Mouse (Mus musculus) midbrain, embryonic 13.5 days (tissue): ENCODE measurements at regions not wholly inside any gene's neighbourhood (a gene's known extent, or its start where the extent isn't known, plus 50 kb on each side); places are given as distances from the start of the nearest gene placed in this dataset.
A peak's percentile ranks its signal among the peaks of the same experiment; 100 is the strongest.

Experiments used
- ATAC-seq: fragments of 200-750 bp; cut with Nextera tagmentation; 2 replicates; pipeline ENCODE4 v1.8.0; 2017; ENCODE audit warnings: mild to moderate bottlenecking, moderate TSS enrichment, moderate library complexity
- H3K27ac ChIP-seq: fragments of 300-500 bp; sonication (generic); 2 replicates; pipeline ENCODE4 v1.5.1; 2015; ENCODE audit warnings: inconsistent platforms, mild to moderate bottlenecking, moderate library complexity
- H3K27me3 ChIP-seq: fragments of 300-500 bp; sonication (generic); 2 replicates; pipeline ENCODE4 v1.6.1; 2015; ENCODE audit warnings: mild to moderate bottlenecking, inconsistent platforms
- H3K36me3 ChIP-seq: fragments of 300-500 bp; sonication (generic); 2 replicates; pipeline ENCODE4 v1.6.1; 2015; ENCODE audit warnings: mild to moderate bottlenecking, inconsistent platforms
- H3K4me1 ChIP-seq: fragments of 300-500 bp; sonication (generic); replicated peaks from 2 replicates; pipeline ENCODE4 v1.6.1; 2015; ENCODE audit warnings: inconsistent platforms
- H3K4me2 ChIP-seq: fragments of 300-500 bp; sonication (generic); replicated peaks from 2 replicates; pipeline ENCODE4 v1.6.1; 2015; ENCODE audit warnings: moderate library complexity, mild to moderate bottlenecking, inconsistent platforms
- H3K4me3 ChIP-seq: fragments of 300-500 bp; sonication (generic); replicated peaks from 2 replicates; pipeline ENCODE4 v1.5.1; 2015; ENCODE audit warnings: mild to moderate bottlenecking, inconsistent platforms
- H3K9ac ChIP-seq: fragments of 300-500 bp; sonication (generic); replicated peaks from 2 replicates; pipeline ENCODE4 v1.6.1; 2015; ENCODE audit warnings: mild to moderate bottlenecking, inconsistent platforms
- H3K9me3 ChIP-seq: fragments of 300-500 bp; sonication (generic); 2 replicates; pipeline ENCODE4 v1.6.1; 2016; ENCODE audit warnings: mild to moderate bottlenecking, inconsistent platforms
- WGBS: fragments of 180-500 bp; shearing (Covaris S2); methylation state at CpG from one replicate; pipeline ENCODE4 v1.1.7; 2015; 5-methylcytosine and 5-hydroxymethylcytosine counted together

DNA sequence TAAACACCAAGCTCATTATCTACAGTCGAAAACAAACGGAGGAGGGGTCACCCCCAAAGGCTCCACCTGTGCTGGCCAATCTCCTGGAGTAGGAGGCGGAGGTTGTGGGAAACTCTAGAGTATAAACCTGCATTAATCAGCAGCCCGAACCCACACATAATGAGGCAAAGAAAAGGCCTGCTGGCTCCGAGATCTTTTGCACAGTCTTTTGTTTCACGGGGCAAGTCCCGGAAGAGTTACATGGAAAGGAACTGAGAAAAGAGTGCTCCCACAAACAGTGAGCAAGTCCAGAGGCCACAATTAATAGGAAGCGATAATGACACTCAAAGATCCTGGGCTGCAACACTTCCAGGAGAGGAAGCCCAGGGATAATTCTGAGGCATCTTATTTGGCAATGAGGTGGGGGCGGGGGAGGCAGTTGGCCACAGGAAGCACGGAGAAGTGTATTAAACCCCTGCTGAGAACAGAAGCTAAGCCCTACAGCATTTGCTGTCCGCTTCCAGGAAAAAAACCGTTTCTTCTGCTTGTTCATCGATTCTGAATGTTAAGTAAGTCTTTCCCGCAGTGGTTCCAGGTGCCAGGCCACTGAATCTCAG lies 59.1 kb upstream of the Mamdc2 start:
- Histone ChIP-seq H3K4me2 (peak overlapping the region; percentile 41), H3K36me3 (no peaks in the 10 kb centered on the region), H3K9ac (peak overlapping the region; percentile 47), H3K4me3 (0 out of 2 replicates have a peak overlapping the region, but pooled peaks have one; percentile 5), H3K9me3 (no peaks in the 10 kb centered on the region), H3K27me3 (no peaks in the 10 kb centered on the region), H3K27ac (peak overlapping the region; percentile 84), H3K4me1 (peaks cover 14% of the 10 kb centered on the region)
- WGBS = 4% methylated on average over 14 of the region's 14 CpGs
- peak; percentile 85 for ATAC-seq
